In the genomic region with DNA sequence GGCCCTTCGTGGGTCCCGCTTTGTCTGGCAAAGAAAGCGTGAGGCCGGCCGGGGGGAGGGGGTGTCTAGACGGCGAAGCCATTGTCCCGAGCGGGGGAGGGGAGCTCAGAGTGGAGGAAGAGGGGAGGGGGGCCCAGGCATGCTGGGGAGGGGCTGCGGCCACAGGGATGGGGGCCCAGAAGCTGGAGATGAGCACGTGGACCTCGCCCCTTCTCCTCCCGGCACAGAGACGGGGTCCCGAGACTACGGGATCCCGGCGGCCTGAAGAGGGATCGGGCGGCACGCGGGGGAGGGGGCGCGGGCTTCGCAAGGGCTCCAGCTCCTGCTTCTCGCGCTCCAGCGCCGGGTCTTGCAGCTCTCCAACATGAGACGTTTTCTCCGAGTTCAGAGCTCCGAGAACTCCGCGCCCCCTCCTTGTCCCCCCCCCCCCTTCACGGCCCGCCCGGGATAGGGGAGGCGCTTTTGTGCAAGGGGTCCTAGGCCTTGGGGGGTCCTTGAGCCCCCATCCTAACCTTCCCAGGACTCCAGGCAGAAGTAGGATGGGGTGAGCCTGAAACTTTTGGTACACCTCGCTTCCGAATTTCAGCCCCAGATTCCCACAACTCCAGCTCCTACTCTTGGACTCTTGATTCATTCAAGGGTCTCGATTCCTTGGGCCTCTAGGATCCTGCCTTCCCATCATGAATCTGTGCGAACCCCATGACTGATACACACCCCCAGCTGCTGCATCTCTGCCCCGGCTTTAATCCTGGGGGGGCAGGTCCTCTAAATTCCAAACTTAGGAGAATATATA, we compare ENCODE assay signal across 8 mouse cellular contexts. TPM values are rescaled to one million over a fixed set of nuclear protein-coding genes. Genes with fewer than 3 reads are reported as not detected.
DNase-seq lines count a peak whose midpoint lies in the region; ATAC-seq and TF ChIP-seq lines count a peak whose summit lies in the region.

No protein-coding gene starts in this region.

- H3K27me3 ChIP-seq in cerebellum, adult 2 months (ENCODE audit: control insufficient read depth, insufficient read depth, low read length), result peaks cover 8% of the 10 kb centered on the region; the same call in 1 of the 2 replicates
- no peaks in the 10 kb centered on the region for H3K27me3 ChIP-seq in embryonic facial prominence, embryonic 11.5 days (ENCODE audit: control insufficient read depth, insufficient read depth, low read length)
- H3K27me3 ChIP-seq in hindbrain, embryonic 12.5 days, result no peaks in the 10 kb centered on the region; the same call in 1 of the 2 replicates
- peaks cover 71% of the 10 kb centered on the region for H3K27me3 ChIP-seq in liver, embryonic 12.5 days (replicated peaks)
- no peaks in the 10 kb centered on the region for H3K27me3 ChIP-seq in neural tube, embryonic 15.5 days (replicated peaks)

- 1% methylated on average over 40 of the region's 43 CpGs for WGBS in cerebellum, adult 2 months
- 0% methylated on average over 35 of the region's 43 CpGs for WGBS in embryonic facial prominence, embryonic 11.5 days
- under 1% methylated on average over 37 of the region's 43 CpGs for WGBS in hindbrain, embryonic 12.5 days
- WGBS in liver, embryonic 12.5 days (ENCODE audit: insufficient replicate concordance), result 1% methylated on average over 41 of the region's 43 CpGs
- under 1% methylated on average over 43 of the region's 43 CpGs for WGBS in neural tube, embryonic 15.5 days

- ATAC-seq in embryonic facial prominence, embryonic 11.5 days (replicated peaks; ENCODE audit: insufficient number of reproducible peaks, low FRiP score, low TSS enrichment, low read depth), result peak; percentile 70
- peak; percentile 81 for ATAC-seq in hindbrain, embryonic 12.5 days (ENCODE audit: low FRiP score)
- ATAC-seq in liver, embryonic 12.5 days, result no peak
- ATAC-seq in neural tube, embryonic 15.5 days (ENCODE audit: low FRiP score), result peak; percentile 62

- TF ChIP-seq CTCF in cerebellum, adult 2 months (IDR thresholded peaks at IDR 0.05; ENCODE audit: borderline replicate concordance, insufficient read depth, low read depth, low read length), result no peak

- H3K4me2 ChIP-seq in embryonic facial prominence, embryonic 11.5 days (ENCODE audit: low read depth, low read length), result peak overlapping the region; percentile 78
- H3K4me2 ChIP-seq in hindbrain, embryonic 12.5 days (replicated peaks), result peak overlapping the region; percentile 86
- peak overlapping the region; percentile 90 for H3K4me2 ChIP-seq in liver, embryonic 12.5 days
- peak overlapping the region; percentile 94 for H3K4me2 ChIP-seq in neural tube, embryonic 15.5 days

- DNase-seq in cerebellum, adult 2 months, result no peak
- DNase-seq in cerebellum, adult 9-10 months, result no peak
- DNase-seq in 3T3-L1 (ENCODE audit: low read depth, low spot score), result peak; percentile 27
- peak; percentile 94 for DNase-seq in embryonic facial prominence, embryonic 11.5 days (ENCODE audit: low spot score)
- DNase-seq in layer of hippocampus, adult 9-11 months, result no peak

- H3K36me3 ChIP-seq in embryonic facial prominence, embryonic 11.5 days (replicated peaks; ENCODE audit: control insufficient read depth, insufficient read depth, low read depth, low read length), result no peaks in the 10 kb centered on the region
- no peaks in the 10 kb centered on the region for H3K36me3 ChIP-seq in hindbrain, embryonic 12.5 days
- H3K36me3 ChIP-seq in liver, embryonic 12.5 days, result no peaks in the 10 kb centered on the region
- no peaks in the 10 kb centered on the region for H3K36me3 ChIP-seq in neural tube, embryonic 15.5 days

- H3K9ac ChIP-seq in embryonic facial prominence, embryonic 11.5 days (replicated peaks; ENCODE audit: low read length), result peak overlapping the region; percentile 91
- peak overlapping the region; percentile 73 for H3K9ac ChIP-seq in hindbrain, embryonic 12.5 days
- peak overlapping the region; percentile 49 for H3K9ac ChIP-seq in liver, embryonic 12.5 days
- peak overlapping the region; percentile 64 for H3K9ac ChIP-seq in neural tube, embryonic 15.5 days (replicated peaks)

- no peak overlapping the region for H3K27ac ChIP-seq in cerebellum, adult 2 months (ENCODE audit: insufficient read depth, low read length)
- peak overlapping the region; percentile 94 for H3K27ac ChIP-seq in embryonic facial prominence, embryonic 11.5 days (replicated peaks; ENCODE audit: low read depth, low read length)
- peak overlapping the region; percentile 92 for H3K27ac ChIP-seq in hindbrain, embryonic 12.5 days
- 0 out of 2 replicates have a peak overlapping the region, but pooled peaks have one; percentile 10 for H3K27ac ChIP-seq in liver, embryonic 12.5 days
- H3K27ac ChIP-seq in neural tube, embryonic 15.5 days (replicated peaks), result peak overlapping the region; percentile 80

- H3K4me1 ChIP-seq in cerebellum, adult 2 months (ENCODE audit: control insufficient read depth, insufficient read depth, low read length), result peaks cover 6% of the 10 kb centered on the region
- peaks cover 6% of the 10 kb centered on the region; the same call in 1 of the 2 replicates for H3K4me1 ChIP-seq in embryonic facial prominence, embryonic 11.5 days (ENCODE audit: control insufficient read depth, insufficient read depth, low read length)
- peaks cover 50% of the 10 kb centered on the region for H3K4me1 ChIP-seq in hindbrain, embryonic 12.5 days
- peaks cover 51% of the 10 kb centered on the region for H3K4me1 ChIP-seq in liver, embryonic 12.5 days
- H3K4me1 ChIP-seq in neural tube, embryonic 15.5 days, result peaks cover 40% of the 10 kb centered on the region

- peak overlapping the region; percentile 10 for H3K4me3 ChIP-seq in cerebellum, adult 2 months (replicated peaks; ENCODE audit: insufficient read depth, low read depth, low read length)
- H3K4me3 ChIP-seq in embryonic facial prominence, embryonic 11.5 days (ENCODE audit: low read depth, low read length), result peak overlapping the region; percentile 82
- H3K4me3 ChIP-seq in hindbrain, embryonic 12.5 days, result peak overlapping the region; percentile 62
- H3K4me3 ChIP-seq in liver, embryonic 12.5 days, result peak overlapping the region; percentile 57
- H3K4me3 ChIP-seq in neural tube, embryonic 15.5 days (replicated peaks), result peak overlapping the region; percentile 54

- no peaks in the 10 kb centered on the region for H3K9me3 ChIP-seq in embryonic facial prominence, embryonic 11.5 days (replicated peaks; ENCODE audit: control insufficient read depth, low read length)
- H3K9me3 ChIP-seq in hindbrain, embryonic 12.5 days (replicated peaks), result no peaks in the 10 kb centered on the region
- H3K9me3 ChIP-seq in liver, embryonic 12.5 days (replicated peaks), result no peaks in the 10 kb centered on the region
- no peaks in the 10 kb centered on the region for H3K9me3 ChIP-seq in neural tube, embryonic 15.5 days (replicated peaks)

- TF ChIP-seq POLR2A in cerebellum, adult 2 months (IDR thresholded peaks at IDR 0.05; ENCODE audit: borderline replicate concordance, insufficient read depth, low read length), result no peak

RNA-seq across cellular contexts. Expression of a gene that starts 0.7 kb away (rescaled TPM):
- polyA plus RNA-seq in cerebellum, adult 2 months (2012; rRNA removed), result 9.5 and 11.0 TPM in 2 replicates
- polyA plus RNA-seq in embryonic facial prominence, embryonic 11.5 days (2014; fragmentation: Nextera tagmentation; extraction: Ambion mirVana), result 17.7 and 18.2 TPM in 2 replicates
- polyA plus RNA-seq in hindbrain, embryonic 12.5 days (2016; fragmentation: Nextera tagmentation; extraction: Ambion mirVana), result 23.6 TPM in 2 replicates
- polyA plus RNA-seq in liver, embryonic 12.5 days (2016; fragmentation: Nextera tagmentation; extraction: Ambion mirVana), result 1.7 and 2.3 TPM in 2 replicates
- 6.1 and 9.2 TPM in 2 replicates for polyA plus RNA-seq in neural tube, embryonic 15.5 days (2015; fragmentation: Nextera tagmentation; extraction: Ambion mirVana)

RNA-seq across cellular contexts. Expression of a gene that starts 23.4 kb away (rescaled TPM):
- 0.97 and 1.3 TPM in 2 replicates for polyA plus RNA-seq in cerebellum, adult 2 months (2012; rRNA removed)
- polyA plus RNA-seq in embryonic facial prominence, embryonic 11.5 days (2014; fragmentation: Nextera tagmentation; extraction: Ambion mirVana), result not detected in 2 replicates
- polyA plus RNA-seq in hindbrain, embryonic 12.5 days (2016; fragmentation: Nextera tagmentation; extraction: Ambion mirVana), result 0.08 TPM in 1 of 2 replicates, not detected in the other
- 0.10 and 0.13 TPM in 2 replicates for polyA plus RNA-seq in liver, embryonic 12.5 days (2016; fragmentation: Nextera tagmentation; extraction: Ambion mirVana)
- polyA plus RNA-seq in neural tube, embryonic 15.5 days (2015; fragmentation: Nextera tagmentation; extraction: Ambion mirVana), result 0.24 and 0.60 TPM in 2 replicates

Comparison
In these comparisons a context has a peak if more than half of its experiments do, and no peak if none do; other contexts are left out.
1. DNase-seq: peak in 3T3-L1 (single experiment) and embryonic facial prominence, embryonic 11.5 days (single experiment); none in cerebellum, adult 2 months (0 of 2), cerebellum, adult 9-10 months (single experiment) and layer of hippocampus, adult 9-11 months (single experiment).
2. H3K4me3 ChIP-seq: peak in every context shown above with its lines; median percentile 82 in embryonic facial prominence, embryonic 11.5 days; 62 in hindbrain, embryonic 12.5 days; 57 in liver, embryonic 12.5 days; 54 in neural tube, embryonic 15.5 days; 10 in cerebellum, adult 2 months.
3. Peak in every context shown above with its lines, with median percentiles within 50 percentile points of each other: H3K4me2 ChIP-seq and H3K9ac ChIP-seq.